Mouse (Mus musculus) E14TG2a.4 (cell line): ENCODE data around the gene Oas1h.

ENCODE experiments used
- CTCF ChIP-seq: conservative IDR thresholded peaks from 2 replicates; pipeline ENCODE4 v1.5.1; 2014; ENCODE audit warnings: low read length
- NANOG ChIP-seq: IDR thresholded peaks from 2 replicates; pipeline ENCODE4 v1.6.1; 2014; ENCODE audit warnings: borderline replicate concordance, low read length, mixed read lengths
- POU5F1 ChIP-seq: IDR thresholded peaks from 2 replicates; pipeline ENCODE4 v1.6.1; 2014; ENCODE audit warnings: low read length, borderline replicate concordance

DNA sequence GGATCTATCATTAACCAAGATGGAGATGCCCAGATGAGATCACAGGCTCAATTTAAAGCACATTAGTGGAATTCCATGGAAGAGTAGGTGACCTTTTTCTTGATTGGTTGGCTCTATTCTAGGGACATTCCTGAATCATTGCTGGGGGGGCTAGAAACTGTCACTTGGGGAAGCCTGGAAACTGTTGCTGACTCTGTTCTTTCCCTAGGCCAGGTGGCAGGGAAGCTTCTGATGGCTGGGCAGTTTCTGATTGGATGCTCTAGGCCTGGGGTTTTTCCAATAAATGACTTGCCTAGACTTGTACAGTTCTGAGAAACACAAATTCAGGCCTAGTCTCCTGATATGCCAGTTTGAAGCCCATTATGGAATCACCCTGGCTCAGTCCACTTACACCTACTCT lies 42.2 kb upstream of the Oas1h start:
- TF ChIP-seq CTCF (no peak), NANOG (no peak), POU5F1 (no peak)
